Mouse (Mus musculus) liver, embryonic 11.5 days (tissue): ENCODE measurements around the gene Slc25a18. TPM values are rescaled to one million over a fixed set of nuclear protein-coding genes. Genes with fewer than 3 reads are reported as not detected.
"Not testable (repeated sequence)": the region's sequence is repeated elsewhere in the genome, so short reads cannot be mapped to it uniquely, and the experiment has no call there.

Source experiments
- ATAC-seq: fragments of 200-750 bp; cut with Nextera tagmentation; replicated peaks from 2 replicates; pipeline ENCODE4 v1.8.0; 2017; ENCODE audit warnings: moderate number of reproducible peaks, mild to moderate bottlenecking, moderate TSS enrichment, moderate library complexity; ENCODE audit not compliant: low FRiP score
- DNase-seq: peaks from one replicate; pipeline ENCODE4 v3.0.0-alpha.2; 2017; ENCODE audit warnings: low spot score
- H3K27ac ChIP-seq: fragments of 300-500 bp; sonication (generic); 2 replicates; pipeline ENCODE4 v1.5.1; 2014; ENCODE audit warnings: mild to moderate bottlenecking, low read depth, low read length, control low read depth
- H3K27me3 ChIP-seq: fragments of 300-500 bp; sonication (generic); replicated peaks from 2 replicates; pipeline ENCODE4 v1.6.1; 2014; ENCODE audit warnings: low read length, mixed read lengths; ENCODE audit not compliant: control insufficient read depth, insufficient read depth
- H3K36me3 ChIP-seq: fragments of 300-500 bp; sonication (generic); 2 replicates; pipeline ENCODE4 v1.6.1; 2014; ENCODE audit warnings: mild to moderate bottlenecking, low read length, moderate library complexity, mixed read lengths; ENCODE audit not compliant: control insufficient read depth, insufficient read depth
- H3K4me1 ChIP-seq: fragments of 300-500 bp; sonication (generic); replicated peaks from 2 replicates; pipeline ENCODE4 v1.6.1; 2014; ENCODE audit warnings: low read length, mixed read lengths; ENCODE audit not compliant: control insufficient read depth, insufficient read depth
- H3K4me2 ChIP-seq: fragments of 300-500 bp; sonication (generic); 2 replicates; pipeline ENCODE4 v1.6.1; 2014; ENCODE audit warnings: mild to moderate bottlenecking, control low read depth, moderate library complexity
- H3K4me3 ChIP-seq: fragments of 300-500 bp; sonication (generic); 2 replicates; pipeline ENCODE4 v1.5.1; 2014; ENCODE audit warnings: low read depth, low read length, control low read depth
- H3K9ac ChIP-seq: fragments of 300-500 bp; sonication (generic); 2 replicates; pipeline ENCODE4 v1.6.1; 2014; ENCODE audit warnings: low read depth, low read length, control low read depth
- H3K9me3 ChIP-seq: fragments of 300-500 bp; sonication (generic); 2 replicates; pipeline ENCODE4 v1.6.1; 2016; ENCODE audit warnings: low read length, inconsistent platforms, mixed read lengths; ENCODE audit not compliant: control insufficient read depth
- WGBS: fragments of 180-500 bp; shearing (Covaris S2); extraction: QIAGEN DNeasy Blood & Tissue Kit; methylation state at CpG from one replicate; pipeline ENCODE4 v1.1.7; 2014; 5-methylcytosine and 5-hydroxymethylcytosine counted together
- polyA plus RNA-seq: library from polyadenylated mRNA; unstranded; fragments of >200 nt; fragmentation: Nextera tagmentation; extraction: Ambion mirVana; gene quantifications from 2 replicates; pipeline ENCODE4 v1.2.1, GENCODE M21; 2014

Slc25a18 gene
- polyA plus RNA-seq, 1 experiment from 2014 or later: 0.08 TPM

GRCm38 (mm10) chr6:120806999-120807737 is 33.8 kb downstream of the Slc25a18 start:
- Histone ChIP-seq H3K4me2 (no peak overlapping the region), H3K27ac (peak overlapping the region; percentile 69; the same call in 1 of the 2 replicates), H3K9ac (no peak overlapping the region), H3K9me3 (no peaks in the 10 kb centered on the region), H3K4me3 (no peak overlapping the region), H3K36me3 (peaks cover 71% of the 10 kb centered on the region), H3K4me1 (no peaks in the 10 kb centered on the region; the same call in none of the 2 replicates), H3K27me3 (no peaks in the 10 kb centered on the region)
- 76% methylated on average over 5 of the region's 5 CpGs for WGBS
- ATAC-seq (no peak), DNase-seq (no peak)

GRCm38 (mm10) chr6:120807738-120808081 is 34.3 kb downstream of the Slc25a18 start:
- Histone ChIP-seq H3K27ac (peak overlapping the region; percentile 69), H3K4me3 (no peak overlapping the region), H3K9ac (no peak overlapping the region), H3K4me2 (no peak overlapping the region), H3K27me3 (no peaks in the 10 kb centered on the region), H3K4me1 (no peaks in the 10 kb centered on the region; the same call in none of the 2 replicates), H3K36me3 (peaks cover 66% of the 10 kb centered on the region), H3K9me3 (no peaks in the 10 kb centered on the region)
- DNase-seq: no peak
- peak; percentile 46 for ATAC-seq
- WGBS: 78% methylated on average over 4 of the region's 4 CpGs

- not testable (repeated sequence) for H3K4me3 ChIP-seq, ATAC-seq, DNase-seq, H3K27me3 ChIP-seq, H3K4me1 ChIP-seq, H3K4me2 ChIP-seq, H3K9ac ChIP-seq, H3K27ac ChIP-seq, H3K9me3 ChIP-seq
- peaks cover 37% of the 10 kb centered on the region for H3K36me3 ChIP-seq
- over 99% methylated on average over 7 of the region's 10 CpGs for WGBS
These were observed 38.6 kb downstream of the Slc25a18 start for GRCm38 (mm10) chr6:120811999-120812398.

- Histone ChIP-seq H3K27ac (no peak overlapping the region), H3K4me3 (no peak overlapping the region), H3K36me3 (peaks cover 25% of the 10 kb centered on the region), H3K9ac (no peak overlapping the region), H3K4me2 (no peak overlapping the region; the same call in 1 of the 2 replicates), H3K9me3 (peaks cover 3% of the 10 kb centered on the region; the same call in 1 of the 2 replicates), H3K4me1 (peaks cover 8% of the 10 kb centered on the region; the same call in 1 of the 2 replicates), H3K27me3 (no peaks in the 10 kb centered on the region)
- no peak for ATAC-seq
- DNase-seq: no peak
- WGBS: 96% methylated on average over 2 of the region's 2 CpGs
These were observed 45.9 kb downstream of the Slc25a18 start for GRCm38 (mm10) chr6:120819294-120819693.

GRCm38 (mm10) chr6:120820144-120820543 is 46.8 kb downstream of the Slc25a18 start:
- no peak for DNase-seq
- Histone ChIP-seq H3K9ac (peak overlapping the region; percentile 74), H3K4me3 (peak overlapping the region; percentile 81), H3K27me3 (no peaks in the 10 kb centered on the region), H3K36me3 (peaks cover 25% of the 10 kb centered on the region), H3K4me2 (peak overlapping the region; percentile 74), H3K4me1 (peaks cover 8% of the 10 kb centered on the region; the same call in 1 of the 2 replicates), H3K27ac (no peak overlapping the region), H3K9me3 (peaks cover 3% of the 10 kb centered on the region; the same call in 1 of the 2 replicates)
- no peak for ATAC-seq
- 70% methylated on average over 5 of the region's 5 CpGs for WGBS

- peak overlapping the region; percentile 74 for H3K9ac ChIP-seq
- ATAC-seq (0 out of 2 replicates have a peak, but pooled peaks have one; percentile 42), DNase-seq (no peak)
- H3K27ac ChIP-seq: 0 out of 2 replicates have a peak overlapping the region, but pooled peaks have one; percentile 19
- H3K9me3 ChIP-seq: peaks cover 3% of the 10 kb centered on the region; the same call in 1 of the 2 replicates
- peaks cover 8% of the 10 kb centered on the region; the same call in 1 of the 2 replicates for H3K4me1 ChIP-seq
- peak overlapping the region; percentile 81 for H3K4me3 ChIP-seq
- H3K4me2 ChIP-seq: peak overlapping the region; percentile 74
- H3K36me3 ChIP-seq: peaks cover 25% of the 10 kb centered on the region
- no peaks in the 10 kb centered on the region for H3K27me3 ChIP-seq
- 88% methylated on average over 1 of the region's 1 CpGs for WGBS
These were observed 47.6 kb downstream of the Slc25a18 start for GRCm38 (mm10) chr6:120820941-120821340.

- DNase-seq (no peak), ATAC-seq (no peak)
- WGBS: 48% methylated on average over 5 of the region's 5 CpGs
- H3K4me1 ChIP-seq: peaks cover 8% of the 10 kb centered on the region; the same call in 1 of the 2 replicates
- peaks cover 25% of the 10 kb centered on the region for H3K36me3 ChIP-seq
- H3K27me3 ChIP-seq: no peaks in the 10 kb centered on the region
- H3K4me2 ChIP-seq: peak overlapping the region; percentile 74
- peak overlapping the region; percentile 74 for H3K9ac ChIP-seq
- peak overlapping the region; percentile 81 for H3K4me3 ChIP-seq
- H3K27ac ChIP-seq: peak overlapping the region; percentile 19
- H3K9me3 ChIP-seq: peaks cover 3% of the 10 kb centered on the region; the same call in 1 of the 2 replicates
These were observed 48.3 kb downstream of the Slc25a18 start for GRCm38 (mm10) chr6:120821715-120822114.

- Histone ChIP-seq H3K4me3 (peak within 1 kb of the TSS; percentile 81), H3K36me3 (peaks cover 22% of the 10 kb centered on the region), H3K9ac (peak within 1 kb of the TSS; percentile 74), H3K27me3 (no peaks in the 10 kb centered on the region), H3K4me2 (peak within 1 kb of the TSS; percentile 74), H3K4me1 (peaks cover 8% of the 10 kb centered on the region; the same call in 1 of the 2 replicates), H3K9me3 (peaks cover 2% of the 10 kb centered on the region; the same call in 1 of the 2 replicates), H3K27ac (peak within 1 kb of the TSS; percentile 81)
- DNase-seq (peak; percentile 91), ATAC-seq (peak; percentile 90)
- WGBS: under 1% methylated on average over 41 of the region's 41 CpGs
These were observed 49.0 kb downstream of the Slc25a18 start, which contains the start of gene Atp6v1e1 for GRCm38 (mm10) chr6:120822307-120822928. Gene Atp6v1e1, minus strand, starts transcription at chr6:120822793.
